In genomic region chr2:132131266-132131665, GRCm38 (mm10) we compare ENCODE assay signal across 8 mouse cellular contexts. TPM values are rescaled to one million over a fixed set of nuclear protein-coding genes. Genes with fewer than 3 reads are reported as not detected.
A peak's percentile ranks its signal among the peaks of the same experiment; 100 is the strongest.
DNase-seq lines count a peak whose midpoint lies in the region; ATAC-seq and TF ChIP-seq lines count a peak whose summit lies in the region.

No protein-coding gene starts in this region.

- 0 out of 2 replicates have a peak, but pooled peaks have one; percentile 17 for ATAC-seq in forebrain, embryonic 12.5 days (ENCODE audit: low FRiP score)
- ATAC-seq in limb, embryonic 12.5 days (ENCODE audit: insufficient number of reproducible peaks, insufficient read depth, low FRiP score, low TSS enrichment, low read depth): peak; percentile 65; the same call in 1 of the 2 replicates
- ATAC-seq in midbrain, embryonic 12.5 days (ENCODE audit: low FRiP score, low read depth): no peak

- H3K9me3 ChIP-seq in ES-E14 (ENCODE audit: control insufficient read depth, insufficient read depth, low read depth, low read length): no peaks in the 10 kb centered on the region
- no peaks in the 10 kb centered on the region for H3K9me3 ChIP-seq in forebrain, embryonic 12.5 days
- no peaks in the 10 kb centered on the region for H3K9me3 ChIP-seq in hindbrain, embryonic 10.5 days
- H3K9me3 ChIP-seq in limb, embryonic 12.5 days: no peaks in the 10 kb centered on the region
- no peaks in the 10 kb centered on the region for H3K9me3 ChIP-seq in midbrain, embryonic 12.5 days

- no peak for DNase-seq in ES-E14 (ENCODE audit: low read depth, low spot score)
- peak; percentile 65 for DNase-seq in c-Kit-positive CD71-negative TER-119-negative erythroid progenitor cells, embryonic 14.5 days (ENCODE audit: low read depth)
- DNase-seq in hindbrain, embryonic 10.5 days (ENCODE audit: low spot score): peak; percentile 40
- DNase-seq in thymus, postnatal 0 days (ENCODE audit: low spot score): peak; percentile 39
- DNase-seq in layer of hippocampus, adult 8-10 months (ENCODE audit: low spot score in 2 of 2): no peak

- H3K4me3 ChIP-seq in ES-E14 (ENCODE audit: insufficient read depth in 1 of 2, low read depth in 1 of 2, low read length in 2 of 2, poor library complexity in 1 of 2, severe bottlenecking in 1 of 2): peak overlapping the region; percentile 2 to 21; a peak in 2 of 4 replicates
- no peak overlapping the region for H3K4me3 ChIP-seq in forebrain, embryonic 12.5 days (replicated peaks)
- H3K4me3 ChIP-seq in hindbrain, embryonic 10.5 days: peak overlapping the region; percentile 39
- peak overlapping the region; percentile 14; the same call in 1 of the 2 replicates for H3K4me3 ChIP-seq in limb, embryonic 12.5 days (replicated peaks)
- H3K4me3 ChIP-seq in midbrain, embryonic 12.5 days: no peak overlapping the region

- 2% methylated on average over 9 of the region's 9 CpGs for WGBS in forebrain, embryonic 12.5 days
- WGBS in hindbrain, embryonic 10.5 days: under 1% methylated on average over 9 of the region's 9 CpGs
- 3% methylated on average over 9 of the region's 9 CpGs for WGBS in limb, embryonic 12.5 days
- WGBS in midbrain, embryonic 12.5 days: 3% methylated on average over 9 of the region's 9 CpGs

- H3K36me3 ChIP-seq in ES-E14 (ENCODE audit: control insufficient read depth, insufficient read depth, low read length, poor library complexity, severe bottlenecking): no peaks in the 10 kb centered on the region
- no peaks in the 10 kb centered on the region for H3K36me3 ChIP-seq in forebrain, embryonic 12.5 days (replicated peaks)
- H3K36me3 ChIP-seq in hindbrain, embryonic 10.5 days: no peaks in the 10 kb centered on the region
- H3K36me3 ChIP-seq in limb, embryonic 12.5 days: no peaks in the 10 kb centered on the region
- H3K36me3 ChIP-seq in midbrain, embryonic 12.5 days: no peaks in the 10 kb centered on the region

- no peaks in the 10 kb centered on the region for H3K27me3 ChIP-seq in forebrain, embryonic 12.5 days
- no peaks in the 10 kb centered on the region for H3K27me3 ChIP-seq in hindbrain, embryonic 10.5 days (ENCODE audit: insufficient read depth, poor library complexity, severe bottlenecking)
- no peaks in the 10 kb centered on the region for H3K27me3 ChIP-seq in limb, embryonic 12.5 days
- H3K27me3 ChIP-seq in midbrain, embryonic 12.5 days: no peaks in the 10 kb centered on the region

- peak overlapping the region; percentile 46 for H3K4me2 ChIP-seq in forebrain, embryonic 12.5 days
- H3K4me2 ChIP-seq in limb, embryonic 12.5 days: peak overlapping the region; percentile 51
- H3K4me2 ChIP-seq in midbrain, embryonic 12.5 days (replicated peaks): peak overlapping the region; percentile 36; the same call in 1 of the 2 replicates

- H3K9ac ChIP-seq in ES-E14 (ENCODE audit: insufficient read depth, low read depth, low read length, poor library complexity, severe bottlenecking): no peak overlapping the region
- no peak overlapping the region for H3K9ac ChIP-seq in forebrain, embryonic 12.5 days
- no peak overlapping the region; the same call in 1 of the 2 replicates for H3K9ac ChIP-seq in limb, embryonic 12.5 days (replicated peaks)
- no peak overlapping the region for H3K9ac ChIP-seq in midbrain, embryonic 12.5 days (replicated peaks)

- H3K27ac ChIP-seq in ES-E14 (ENCODE audit: insufficient read depth, low read depth, low read length, poor library complexity, severe bottlenecking): no peak overlapping the region
- no peak overlapping the region for H3K27ac ChIP-seq in forebrain, embryonic 12.5 days
- no peak overlapping the region for H3K27ac ChIP-seq in hindbrain, embryonic 10.5 days
- no peak overlapping the region for H3K27ac ChIP-seq in limb, embryonic 12.5 days
- H3K27ac ChIP-seq in midbrain, embryonic 12.5 days (replicated peaks): no peak overlapping the region

- peaks cover 3 to 24% of the 10 kb centered on the region in 2 experiments; a peak in 3 of 4 replicates for H3K4me1 ChIP-seq in ES-E14 (ENCODE audit: control insufficient read depth in 2 of 2, insufficient read depth in 2 of 2, low read length in 2 of 2, poor library complexity in 1 of 2)
- peaks cover 25% of the 10 kb centered on the region for H3K4me1 ChIP-seq in forebrain, embryonic 12.5 days
- H3K4me1 ChIP-seq in hindbrain, embryonic 10.5 days (replicated peaks): peaks cover 23% of the 10 kb centered on the region
- H3K4me1 ChIP-seq in limb, embryonic 12.5 days (replicated peaks): peaks cover 9% of the 10 kb centered on the region
- peaks cover 28% of the 10 kb centered on the region for H3K4me1 ChIP-seq in midbrain, embryonic 12.5 days

- in situ Hi-C loops in ES-E14 (cut with MboI; ENCODE audit: low sequenced_read_pairs in 2 of 2, unreplicated experiment in 2 of 2): loop anchor here in 1 of 2 experiments (10.0 kb wide), 1 partner anchor 146 kb away; no protein-coding TSS in a partner anchor

TF ChIP-seq in ES-E14, 5 proteins besides CTCF, POLR2A, EP300 and RAD21:
- TF ChIP-seq ZC3H11A (IDR thresholded peaks at IDR 0.05; ENCODE audit: borderline replicate concordance, low read depth, low read length) (no peak), ZNF384 (IDR thresholded peaks at IDR 0.05; ENCODE audit: low read depth, low read length) (no peak), CHD2 (IDR thresholded peaks at IDR 0.05; ENCODE audit: low read depth, low read length) (no peak), HCFC1 (IDR thresholded peaks at IDR 0.05; ENCODE audit: borderline replicate concordance, insufficient read depth, low read length) (no peak), MAFK (IDR thresholded peaks at IDR 0.05; ENCODE audit: insufficient read depth, low read depth, low read length) (no peak)

RNA-seq across cellular contexts. Expression of gene Slc23a2, which starts 13.6 kb away (rescaled TPM):
- 33.7 and 43.5 TPM in 2 replicates for total RNA-seq in ES-E14 (2012; rRNA removed)
- 14.6 and 18.5 TPM in 2 replicates for polyA plus RNA-seq in forebrain, embryonic 12.5 days (2016; fragmentation: Nextera tagmentation; extraction: Ambion mirVana)
- polyA plus RNA-seq in hindbrain, embryonic 10.5 days (2016; fragmentation: Nextera tagmentation; extraction: Ambion mirVana): 10.3 and 11.8 TPM in 2 replicates
- 12.5 and 12.8 TPM in 2 replicates for polyA plus RNA-seq in limb, embryonic 12.5 days (2016; fragmentation: Nextera tagmentation; extraction: Ambion mirVana)
- 17.5 and 18.5 TPM in 2 replicates for polyA plus RNA-seq in midbrain, embryonic 12.5 days (2016; fragmentation: Nextera tagmentation; extraction: Ambion mirVana)
- 15.8 and 16.7 TPM in 2 replicates for polyA plus RNA-seq in thymus, postnatal 0 days (2015; fragmentation: Nextera tagmentation; extraction: Ambion mirVana)
- 100 to 1,000 TPM; 107 to 125 (median 113) TPM for total RNA-seq in layer of hippocampus, adult 8-10 months (2022)

Comparison
In these comparisons a context has a peak if more than half of its experiments do, and no peak if none do; other contexts are left out.
1. DNase-seq: peak in c-Kit-positive CD71-negative TER-119-negative erythroid progenitor cells, embryonic 14.5 days (single experiment), hindbrain, embryonic 10.5 days (single experiment) and thymus, postnatal 0 days (single experiment); none in ES-E14 (single experiment) and layer of hippocampus, adult 8-10 months (0 of 2).
2. H3K4me3 ChIP-seq: peak in ES-E14 (2 of 2), hindbrain, embryonic 10.5 days (single experiment) and limb, embryonic 12.5 days (single experiment); none in forebrain, embryonic 12.5 days (single experiment) and midbrain, embryonic 12.5 days (single experiment).
3. Peak in every context shown above with its lines, with median percentiles within 50 percentile points of each other: H3K4me2 ChIP-seq.